Mouse (Mus musculus) brain, embryonic 14.5 days (tissue): ENCODE measurements around the gene Mrgprh.

Experiments used
- CTCF ChIP-seq: fragments of 200-500 bp; IDR thresholded peaks from 2 replicates; pipeline ENCODE4 v1.5.1; 2012; ENCODE audit warnings: inconsistent platforms, mild to moderate bottlenecking, moderate library complexity, borderline replicate concordance; ENCODE audit not compliant: insufficient read depth, insufficient read length; ENCODE audit errors: extremely low read depth
- POLR2A ChIP-seq: fragments of 200-500 bp; IDR thresholded peaks from 2 replicates; pipeline ENCODE4 v1.6.1; 2012; ENCODE audit warnings: mild to moderate bottlenecking, inconsistent platforms, borderline replicate concordance; ENCODE audit not compliant: poor library complexity, insufficient read depth, insufficient read length, severe bottlenecking; ENCODE audit errors: extremely low read depth

DNA sequence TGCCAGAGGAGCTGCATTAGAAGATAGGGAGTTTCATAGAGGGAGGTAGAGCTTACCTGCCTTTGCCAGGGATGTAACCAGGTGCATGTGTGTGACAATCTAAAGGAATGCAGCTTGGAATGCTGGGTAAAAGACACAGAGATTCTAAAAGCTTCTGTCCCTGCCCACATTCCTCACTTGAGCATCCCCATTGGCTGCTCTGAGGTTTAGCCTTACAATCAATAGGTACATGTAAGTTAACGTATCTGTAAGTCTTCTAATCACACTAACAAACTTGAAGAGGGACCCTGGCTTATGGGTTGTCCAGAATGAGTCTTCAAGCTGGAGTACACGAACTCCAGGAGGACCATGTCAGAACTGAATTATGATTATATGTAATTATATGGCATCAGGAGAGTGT is 7.8 kb upstream of the Mrgprh start, which contains the start of gene Mas1:
- no peak for TF ChIP-seq POLR2A
- no peak for TF ChIP-seq CTCF
